Mouse (Mus musculus): ENCODE measurements around the gene Sertad4. TPM values are rescaled to one million over a fixed set of nuclear protein-coding genes. Genes with fewer than 3 reads are reported as not detected.

The Sertad4 gene
- total RNA-seq, 2 experiments from 2014 or later, result 12.3 to 13.6 TPM

DNA sequence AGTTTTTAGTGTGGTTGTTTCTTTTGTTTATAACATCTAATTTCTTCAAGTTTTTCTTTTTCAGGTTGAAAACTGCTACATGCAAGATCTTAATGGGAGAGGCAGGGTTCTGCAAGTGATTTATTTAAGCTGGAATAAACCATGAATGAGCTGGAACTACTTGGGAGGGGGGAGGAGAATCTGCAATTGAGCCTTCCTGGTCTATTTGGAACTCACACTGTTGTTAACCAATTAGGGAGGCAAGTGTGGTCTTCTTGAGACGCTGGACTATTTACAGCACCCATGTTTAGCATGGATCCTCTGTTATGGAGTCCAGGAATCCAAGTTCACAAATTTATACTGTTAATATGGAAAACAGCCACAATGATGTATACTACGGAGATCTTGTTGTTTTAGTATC lies 2.1 kb downstream of the Sertad4 start:
- no peak for DNase-seq (ENCODE audit: low spot score in 2 of 2)

DNA sequence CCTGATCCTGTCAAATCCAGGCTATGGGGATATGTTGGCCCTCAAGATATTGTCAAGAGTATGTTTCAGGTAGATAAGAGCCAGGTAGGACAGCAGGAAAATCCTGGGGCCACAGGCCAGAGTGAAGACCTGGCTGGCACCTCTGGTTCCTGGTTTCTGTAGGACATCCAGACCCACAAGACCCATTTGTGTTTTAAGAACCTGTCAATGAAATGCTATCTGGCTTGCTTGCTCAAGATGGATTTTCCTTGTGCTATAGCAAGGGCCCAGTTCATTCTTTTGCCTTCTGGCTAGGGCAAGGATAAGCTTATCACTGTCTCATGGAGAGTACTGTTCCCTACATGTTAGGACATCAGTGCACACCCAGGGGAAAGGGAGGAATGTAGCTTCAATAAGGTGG lies 3.5 kb downstream of the Sertad4 start:
- DNase-seq (ENCODE audit: low spot score in 2 of 2), result no peak

DNA sequence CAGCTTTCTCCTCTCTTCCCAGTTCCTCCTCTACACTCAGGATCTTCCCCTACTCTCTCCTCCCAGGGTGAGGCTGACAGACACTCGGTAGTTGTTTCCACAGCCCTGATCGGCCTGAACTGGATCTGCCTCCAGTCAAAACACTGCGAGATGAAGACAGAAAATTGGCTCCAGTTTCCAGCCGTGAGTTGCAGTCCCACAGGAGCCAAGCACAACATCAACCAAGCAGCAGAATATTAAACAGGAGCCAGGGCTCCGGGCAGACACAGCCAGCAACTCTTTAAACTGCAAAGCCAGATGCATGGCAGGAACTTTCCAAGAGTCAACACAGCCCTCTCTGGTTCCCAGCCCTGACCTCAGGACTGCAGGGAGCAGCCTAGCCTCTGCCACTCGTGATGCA lies 3.9 kb downstream of the Sertad4 start:
- DNase-seq (ENCODE audit: low spot score in 2 of 2), result no peak

DNA sequence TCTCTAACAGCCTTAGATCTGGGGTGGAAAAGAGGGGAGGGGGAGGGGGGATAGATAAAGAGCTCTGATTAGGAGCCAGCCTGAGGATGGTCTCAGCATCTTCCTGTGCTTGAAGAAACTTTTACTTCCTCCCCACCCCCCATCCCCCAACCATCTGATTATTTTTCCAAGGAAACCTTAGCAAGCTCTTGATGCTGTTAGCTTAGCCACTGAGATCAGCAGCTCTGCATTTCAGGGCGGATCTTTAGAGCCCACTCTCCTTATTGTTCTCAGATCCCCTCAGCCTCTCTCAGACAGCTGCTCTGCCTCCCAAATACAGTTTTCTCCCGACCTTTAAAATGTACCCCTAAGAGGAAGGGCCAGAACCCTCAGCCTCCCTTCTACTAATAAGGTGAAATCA lies 4.4 kb downstream of the Sertad4 start:
- no peak for DNase-seq (ENCODE audit: low spot score in 2 of 2)

DNA sequence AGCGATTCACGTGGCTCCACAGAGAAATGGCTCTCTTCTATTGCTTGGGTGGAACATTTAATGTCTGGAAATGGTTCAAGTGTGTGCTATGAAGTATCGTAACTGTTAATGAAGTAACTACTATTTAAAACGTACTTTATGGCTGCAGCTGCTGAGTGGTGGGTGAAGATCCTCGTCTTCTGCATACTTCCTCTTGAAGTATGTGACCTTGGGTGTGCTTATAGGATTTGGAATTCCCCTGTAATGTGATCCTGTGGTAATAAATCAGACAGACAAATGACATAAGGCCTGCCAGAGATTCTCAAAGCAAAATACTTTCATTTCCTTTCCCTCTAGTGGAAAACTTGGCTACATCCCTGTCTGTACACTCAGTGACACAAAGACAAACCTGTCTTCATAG lies 5.9 kb downstream of the Sertad4 start:
- DNase-seq (ENCODE audit: low spot score in 2 of 2), result no peak

DNA sequence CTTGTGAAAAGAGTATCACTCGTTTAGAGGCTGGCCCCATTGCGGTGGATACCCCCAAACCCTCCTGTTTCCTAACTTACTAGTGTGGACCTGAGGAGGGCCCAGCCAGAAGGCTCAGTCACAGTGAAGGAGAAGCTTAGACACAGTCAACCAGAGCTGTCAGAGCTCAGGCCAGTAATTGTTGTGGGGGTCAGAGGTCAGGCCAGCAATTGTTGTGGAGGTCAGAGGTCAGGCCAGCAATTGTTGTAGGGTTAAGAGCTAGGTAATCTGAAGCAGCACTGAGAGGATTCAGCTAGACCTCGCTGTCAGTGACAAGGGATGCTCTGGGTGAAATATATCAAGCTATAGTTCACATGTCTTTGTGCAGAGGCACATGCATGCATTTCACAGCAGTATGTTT lies 8.3 kb downstream of the Sertad4 start:
- DNase-seq (ENCODE audit: low spot score in 2 of 2), result no peak

DNA sequence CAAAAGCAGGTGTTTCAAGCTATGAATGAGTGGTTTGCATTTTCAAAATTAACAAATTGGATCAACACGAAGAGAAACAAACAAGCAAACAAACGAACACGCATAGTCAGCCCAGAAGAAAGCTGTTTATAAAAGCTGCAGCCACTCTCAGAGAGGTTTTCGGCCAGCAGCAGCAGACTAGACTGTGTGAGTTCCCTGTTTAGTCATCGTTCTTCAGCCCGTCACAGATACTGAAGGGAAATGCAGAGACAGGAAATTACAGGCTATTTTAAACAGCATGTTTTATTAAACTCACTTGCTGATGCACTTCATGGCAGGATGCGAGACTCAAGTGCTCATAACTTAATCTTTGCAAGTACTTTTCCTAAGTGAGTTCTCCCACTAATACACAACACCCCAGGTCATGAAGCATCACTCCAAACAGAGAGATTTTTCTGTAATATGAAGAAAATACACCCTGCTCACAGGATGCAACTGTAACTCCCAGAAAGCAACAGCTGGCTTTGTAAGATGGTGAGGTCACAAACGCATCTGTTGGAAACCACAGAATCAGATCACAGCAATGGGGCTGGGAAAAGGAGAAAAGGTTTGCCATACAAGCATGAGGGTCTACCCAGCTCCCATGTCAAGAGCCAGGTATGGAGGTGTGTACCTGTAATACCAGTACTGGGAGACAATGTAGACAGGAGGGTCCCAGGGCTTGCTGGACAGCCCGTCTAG lies 14.3 kb downstream of the Sertad4 start:
- DNase-seq (ENCODE audit: low spot score in 2 of 2), result no peak

DNA sequence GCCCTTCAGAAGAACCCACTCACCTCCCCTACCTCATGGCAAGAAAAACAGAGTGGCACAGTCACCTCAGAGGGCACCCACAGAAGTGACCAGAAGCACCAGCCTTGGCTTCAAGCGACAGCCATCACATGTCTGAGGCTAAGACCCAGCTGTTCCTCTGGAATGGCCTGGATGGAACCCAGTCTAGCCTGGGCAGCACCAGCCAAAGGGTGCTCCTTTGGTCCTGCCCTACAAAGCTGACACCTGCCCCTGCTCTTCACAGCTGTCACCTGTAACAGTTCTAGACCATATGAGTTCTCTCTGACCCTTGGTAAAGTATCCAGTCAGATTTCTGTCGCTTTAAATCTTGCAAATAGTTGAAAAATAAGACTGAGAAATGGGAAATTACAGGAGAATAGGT lies 14.9 kb downstream of the Sertad4 start:
- DNase-seq (ENCODE audit: low spot score in 2 of 2), result no peak

DNA sequence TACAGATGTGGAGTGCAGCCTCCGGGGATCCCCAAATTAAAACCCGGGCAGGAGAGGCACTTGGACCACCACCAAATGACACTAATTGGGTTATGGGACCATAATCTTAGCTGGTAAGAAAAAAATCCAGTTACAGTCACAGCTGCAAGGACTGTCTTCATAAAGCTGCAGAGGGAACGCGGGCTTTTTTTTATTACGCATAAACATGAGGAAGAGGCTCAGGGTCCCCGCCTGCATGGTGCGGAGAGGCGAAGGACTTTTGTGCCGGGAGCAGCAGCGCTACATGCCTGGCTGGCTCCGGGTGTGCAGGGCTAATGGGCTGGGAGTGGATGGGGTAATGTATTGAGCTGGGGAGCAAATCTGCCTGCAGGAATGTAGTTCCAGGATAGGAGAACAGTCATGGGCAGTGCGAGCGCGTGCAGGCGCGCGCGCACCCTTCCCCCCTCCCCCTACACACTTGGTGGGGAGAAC lies 20.3 kb downstream of the Sertad4 start:
- peak; percentile 22 to 25 for DNase-seq (ENCODE audit: low spot score in 2 of 2)

DNA sequence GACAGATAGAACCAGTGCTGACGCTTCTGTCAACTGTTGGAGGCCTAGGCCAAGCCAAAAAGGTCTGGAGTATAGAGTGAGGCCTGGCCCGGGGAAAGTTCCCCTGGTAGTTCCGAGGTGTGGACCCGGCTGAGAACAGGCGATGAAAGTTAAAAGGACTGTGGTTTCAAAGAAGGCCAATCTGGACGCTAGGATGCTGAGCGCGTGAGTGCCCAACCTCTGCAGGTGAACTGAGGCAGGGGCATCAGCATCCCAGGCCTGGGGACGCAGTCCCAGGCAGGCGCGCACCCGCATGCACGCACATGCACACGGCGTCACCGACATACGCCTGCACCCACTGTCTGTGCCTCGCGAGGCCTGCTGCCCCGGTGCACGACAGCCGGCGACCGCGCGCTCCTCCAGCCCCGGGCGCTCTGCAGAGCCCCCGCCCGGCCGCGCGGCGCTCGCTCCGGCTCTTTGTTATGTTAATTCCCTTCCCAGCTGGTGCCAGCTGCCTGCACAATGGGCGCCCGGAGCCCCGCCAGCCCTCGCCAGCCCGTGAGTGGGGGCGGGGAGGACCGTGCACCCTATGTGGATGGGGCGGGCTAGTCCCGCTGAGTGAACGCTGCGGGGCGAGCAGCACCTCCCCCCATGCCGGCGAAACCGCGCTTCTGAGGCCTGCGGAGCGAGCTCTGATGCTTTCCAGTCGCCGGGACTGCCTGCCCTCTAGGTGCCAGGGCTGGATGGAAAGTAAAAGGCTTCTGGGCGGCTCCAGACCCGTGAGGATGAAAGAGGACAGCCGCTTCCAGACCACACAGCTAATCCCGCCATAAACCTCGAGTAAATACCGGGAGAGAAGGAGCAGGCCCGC lies 21.0 kb downstream of the Sertad4 start:
- peak; percentile 64 to 75 for DNase-seq (ENCODE audit: low spot score in 2 of 2)

DNA sequence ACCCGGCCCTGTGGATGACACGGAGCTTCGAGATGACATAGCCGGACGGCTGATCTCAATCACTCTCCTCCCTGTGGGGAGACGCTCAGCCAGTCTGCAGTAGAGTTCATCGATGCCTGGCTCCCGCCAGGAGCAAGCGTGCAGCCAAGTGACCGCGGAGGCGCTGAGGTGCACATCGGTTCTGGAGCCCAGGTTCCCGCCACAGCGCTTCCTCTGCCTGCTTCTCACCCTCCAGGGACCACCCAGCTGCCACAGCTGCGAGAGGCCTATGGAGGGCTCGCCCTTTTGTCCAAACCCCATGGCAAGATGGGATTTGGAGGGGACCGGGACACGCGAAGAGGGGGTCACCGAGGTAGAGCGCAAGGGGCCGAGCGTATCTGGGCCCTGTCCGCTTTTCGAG lies 22.0 kb downstream of the Sertad4 start:
- no peak for DNase-seq (ENCODE audit: low spot score in 2 of 2)

DNA sequence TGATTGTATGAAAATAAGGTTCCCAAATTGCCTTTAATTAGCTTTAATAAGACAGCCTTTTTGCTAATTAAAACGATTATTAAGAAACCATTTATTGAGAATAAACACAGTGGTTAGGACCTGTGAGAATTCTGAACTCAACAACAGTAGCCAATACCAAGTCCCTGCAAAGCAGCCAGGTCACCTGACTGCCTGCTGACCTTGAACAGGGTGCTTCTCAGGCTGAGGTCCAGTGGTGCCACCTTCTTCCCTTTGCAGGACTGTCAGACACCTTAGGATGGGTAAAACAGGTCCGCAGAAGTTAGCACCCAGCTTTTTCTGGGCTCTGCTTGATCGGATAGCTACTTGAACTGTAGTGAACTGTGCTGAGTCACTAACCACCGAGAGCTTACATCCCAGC lies 22.5 kb downstream of the Sertad4 start:
- DNase-seq (ENCODE audit: low spot score in 2 of 2), result no peak

DNA sequence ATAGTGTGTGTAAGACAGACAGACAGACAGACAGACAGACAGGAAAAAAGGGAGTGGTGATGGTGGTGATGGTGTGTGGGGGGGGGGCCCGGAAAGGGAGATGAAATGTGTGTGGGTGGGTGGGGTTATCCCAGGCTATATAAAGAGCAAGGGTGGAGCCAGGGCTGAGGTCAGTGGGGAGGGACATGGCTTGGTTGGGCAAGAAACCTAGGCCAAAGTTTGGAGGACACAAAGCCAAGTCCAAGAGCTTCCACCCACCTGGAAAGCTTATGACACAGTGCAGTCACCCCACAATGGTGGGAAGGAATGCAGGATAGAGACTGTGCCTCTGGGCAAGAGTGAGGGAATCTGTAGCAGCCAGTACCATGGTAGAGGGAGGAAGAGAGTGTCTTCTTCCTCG lies 23.2 kb downstream of the Sertad4 start:
- DNase-seq (ENCODE audit: low spot score in 2 of 2), result no peak

DNA sequence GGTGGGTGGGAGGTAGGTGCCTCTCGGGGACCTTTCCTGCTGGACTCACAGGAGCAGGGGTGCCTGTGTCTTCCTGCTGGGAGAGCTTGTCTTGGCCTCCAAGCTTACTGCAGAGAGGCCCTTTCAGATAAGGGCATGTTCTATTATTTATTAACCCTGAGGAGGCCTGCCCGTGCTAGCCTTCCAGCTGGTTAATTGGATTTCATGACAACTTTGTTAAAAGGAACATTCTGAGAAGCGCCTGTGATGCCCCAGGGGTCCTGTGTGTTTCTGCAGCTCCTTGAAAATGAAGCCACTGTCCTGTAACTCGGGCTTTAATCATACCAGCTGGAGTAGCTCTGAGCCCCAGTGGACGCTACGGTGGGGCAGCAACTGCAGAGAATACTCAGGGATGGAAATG lies 25.1 kb downstream of the Sertad4 start:
- no peak for DNase-seq (ENCODE audit: low spot score in 2 of 2)

DNA sequence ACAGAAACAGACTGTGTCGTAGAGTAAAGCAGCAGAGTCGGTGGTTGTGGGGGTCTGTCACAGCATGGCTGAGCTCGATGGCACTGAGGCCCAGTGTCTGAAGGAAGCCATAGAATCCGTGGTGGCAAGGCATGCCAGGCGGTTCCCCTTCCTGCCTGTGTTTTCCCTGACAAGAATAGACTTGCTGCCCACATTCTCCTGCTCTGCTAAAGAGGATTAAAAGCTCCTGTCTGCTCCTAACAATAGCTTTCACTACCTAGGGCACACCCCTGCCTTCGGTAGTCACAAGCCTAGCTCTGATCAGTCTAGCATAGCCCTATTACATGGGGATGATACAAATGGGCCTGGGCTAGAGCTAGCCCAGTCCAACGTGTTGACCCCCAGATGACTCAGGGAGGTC lies 26.6 kb downstream of the Sertad4 start:
- peak; percentile 28 to 36 for DNase-seq (ENCODE audit: low spot score in 2 of 2)

DNA sequence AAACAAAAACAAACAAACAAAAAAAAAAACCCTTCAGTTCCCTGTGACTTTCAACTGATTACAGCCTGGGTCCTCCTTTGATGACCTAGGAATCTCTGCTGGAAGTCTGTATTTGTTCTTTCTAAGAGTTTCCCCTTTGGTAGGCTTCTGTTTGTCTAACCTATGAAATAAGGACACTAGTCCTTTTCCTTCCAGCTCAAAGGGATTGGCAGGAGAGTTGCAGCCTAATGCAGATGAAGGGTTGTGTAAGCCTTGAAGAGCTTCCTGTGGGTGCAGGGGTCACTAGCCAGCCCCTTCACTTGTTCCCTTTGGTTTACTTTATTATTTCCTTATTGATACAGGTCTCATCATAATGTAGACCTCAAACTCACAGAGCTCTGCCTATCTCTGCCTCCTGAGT lies 27.6 kb downstream of the Sertad4 start:
- DNase-seq (ENCODE audit: low spot score in 2 of 2), result no peak

DNA sequence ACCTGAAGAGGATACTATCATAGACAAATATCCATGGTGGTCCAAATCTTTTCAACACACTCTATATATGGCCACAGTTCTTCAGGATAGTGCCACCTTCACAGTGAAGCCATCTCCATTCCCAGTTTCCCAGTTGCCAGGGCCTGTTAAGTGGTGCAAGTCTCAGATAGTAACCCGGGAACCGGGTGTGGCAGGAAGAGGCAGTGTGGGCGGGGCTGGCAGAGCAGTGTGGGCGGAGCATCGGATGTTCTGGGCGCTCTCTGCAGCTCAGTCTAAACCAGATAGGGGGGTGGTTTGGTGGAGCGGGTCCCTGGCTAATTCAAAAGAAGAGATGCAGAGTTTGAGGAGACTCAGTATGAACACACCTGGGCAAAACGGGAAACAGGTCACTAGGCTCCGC lies 29.8 kb downstream of the Sertad4 start:
- DNase-seq (ENCODE audit: low spot score in 2 of 2), result peak in 1 of 2 experiments; percentile 22

DNA sequence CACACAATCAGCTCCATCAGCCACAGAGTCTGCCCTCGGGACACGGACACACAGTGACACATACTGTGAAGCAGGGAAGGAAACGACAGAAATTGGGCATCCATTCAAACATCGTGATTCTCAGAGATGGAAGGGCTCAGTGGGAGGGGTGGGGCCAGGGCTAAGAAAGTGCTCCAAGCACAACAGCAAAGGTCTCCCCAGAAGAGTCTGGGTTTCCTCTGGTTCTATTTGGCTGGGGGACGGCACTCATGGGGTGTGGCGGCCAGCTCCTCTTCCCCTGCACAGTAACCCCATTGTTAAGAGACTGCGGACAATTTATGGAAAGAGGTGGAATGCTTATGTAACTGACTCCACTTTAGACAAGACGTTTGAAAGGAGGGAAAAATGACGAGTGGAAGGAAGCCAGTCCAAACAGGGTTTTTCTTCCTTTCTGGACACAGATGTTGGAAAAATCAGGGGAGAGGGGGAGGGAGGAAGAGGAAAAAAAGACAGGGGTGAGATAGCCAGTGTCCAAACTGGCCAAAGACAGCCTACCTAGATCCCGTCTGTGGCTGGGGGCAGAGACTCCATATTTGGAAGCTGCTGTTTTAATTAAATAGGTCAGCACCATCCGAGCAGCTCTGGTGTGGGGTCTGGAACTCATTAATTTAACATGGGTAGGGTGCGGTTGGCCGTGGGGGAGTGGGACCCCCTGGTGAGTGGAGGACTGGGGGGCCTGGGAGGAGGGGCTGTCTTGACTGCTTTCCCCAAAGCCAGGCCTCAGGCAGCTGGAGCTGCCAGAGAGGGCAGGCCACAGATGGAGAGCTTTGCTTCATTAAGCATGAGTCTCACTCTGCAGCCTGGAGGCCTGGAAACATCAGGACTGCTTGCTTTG lies 32.7 kb downstream of the Sertad4 start:
- peak in 1 of 2 experiments; percentile 15 for DNase-seq (ENCODE audit: low spot score in 2 of 2)

DNA sequence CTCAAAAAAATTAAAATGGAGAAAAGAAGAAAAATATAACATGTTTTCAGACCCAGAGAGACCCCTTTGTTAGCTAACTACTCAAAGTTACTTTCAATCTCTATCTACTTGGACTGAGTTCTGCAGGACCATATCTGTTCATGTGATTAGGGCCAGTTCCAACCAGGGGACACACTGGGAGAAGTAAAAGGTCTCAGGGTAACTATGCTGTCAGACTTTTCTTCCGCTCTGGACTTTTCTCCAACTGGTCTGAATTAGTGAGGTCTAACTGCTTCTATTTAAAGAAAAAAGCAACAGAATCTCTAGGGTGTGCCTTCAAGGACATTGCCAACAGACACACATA lies 33.3 kb downstream of the Sertad4 start:
- no peak for DNase-seq (ENCODE audit: low spot score in 2 of 2)

DNA sequence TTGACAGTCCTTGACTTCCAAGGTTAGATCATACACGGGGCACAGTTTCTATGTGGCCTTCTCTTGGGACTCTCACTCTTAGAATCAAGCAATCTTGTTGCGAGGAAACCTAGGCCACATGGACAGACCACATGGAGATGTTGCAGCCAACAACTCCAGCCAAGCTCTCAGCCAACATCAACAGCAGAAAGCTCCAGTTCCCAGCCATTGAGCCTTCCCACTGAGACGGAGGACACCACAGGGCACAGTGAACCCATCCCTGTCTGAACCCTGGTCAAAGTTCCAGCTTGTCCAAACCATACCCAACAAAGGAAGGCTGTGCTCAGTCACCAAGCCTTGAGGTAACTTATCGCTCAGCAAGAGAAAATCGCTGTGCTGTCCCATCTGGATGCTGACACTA lies 37.2 kb downstream of the Sertad4 start:
- DNase-seq (ENCODE audit: low spot score in 2 of 2), result no peak

DNA sequence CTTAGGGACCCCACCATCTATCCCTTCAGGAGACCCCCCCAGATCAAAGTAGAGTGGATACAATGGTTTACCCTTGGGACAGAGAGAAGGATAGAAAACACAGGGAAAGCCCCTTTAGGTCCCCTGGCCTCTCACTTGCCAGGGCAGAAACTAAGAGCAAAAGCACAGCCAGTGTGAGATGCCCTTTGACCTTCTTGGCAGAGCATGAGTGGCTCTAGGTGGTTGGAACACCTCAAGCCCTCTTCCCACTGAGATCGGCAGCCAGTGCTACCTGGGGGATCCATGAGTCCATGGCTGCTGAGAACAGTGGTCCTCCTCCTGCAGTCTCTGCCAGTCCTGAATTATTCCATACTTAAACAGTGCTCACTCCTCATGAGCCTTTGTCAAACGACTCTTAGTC lies 39.8 kb downstream of the Sertad4 start:
- no peak for DNase-seq (ENCODE audit: low spot score in 2 of 2)

DNA sequence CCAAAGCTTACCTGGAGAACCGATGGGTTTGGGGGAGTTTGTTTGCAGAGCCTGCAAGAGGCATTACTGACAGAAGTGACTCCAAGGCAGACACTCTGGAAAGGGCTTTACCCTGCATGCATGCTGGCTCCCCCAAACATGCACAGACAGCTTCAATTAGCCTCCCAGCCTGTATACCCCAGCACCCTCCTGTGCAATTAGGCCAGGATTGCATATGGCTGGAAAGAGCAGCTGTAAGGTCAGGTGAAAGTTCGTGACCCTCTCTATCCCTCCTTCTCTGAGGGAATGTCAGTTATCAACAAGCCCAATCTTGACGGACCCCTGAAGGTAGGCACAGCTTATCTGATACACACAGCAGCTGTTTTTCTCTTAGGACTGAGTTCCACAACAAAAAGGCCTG lies 40.9 kb downstream of the Sertad4 start:
- no peak for DNase-seq (ENCODE audit: low spot score in 2 of 2)
